Mouse (Mus musculus) limb, embryonic 13.5 days (tissue): ENCODE results near the gene Epha8. TPM values are rescaled to one million over a fixed set of nuclear protein-coding genes. Genes with fewer than 3 reads are reported as not detected.

Source experiments
- ATAC-seq: fragments of 200-750 bp; cut with Nextera tagmentation; 2 replicates; pipeline ENCODE4 v1.8.0; 2017; ENCODE audit warnings: low read depth, moderate number of reproducible peaks, moderate TSS enrichment; ENCODE audit not compliant: low FRiP score
- H3K27ac ChIP-seq: fragments of 300-500 bp; sonication (generic); 2 replicates; pipeline ENCODE4 v1.5.1; 2015; ENCODE audit warnings: inconsistent platforms, mild to moderate bottlenecking, moderate library complexity
- H3K27me3 ChIP-seq: fragments of 300-500 bp; sonication (generic); 2 replicates; pipeline ENCODE4 v1.6.1; 2015; ENCODE audit warnings: mild to moderate bottlenecking, inconsistent platforms
- H3K36me3 ChIP-seq: fragments of 300-500 bp; sonication (generic); 2 replicates; pipeline ENCODE4 v1.6.1; 2015; ENCODE audit warnings: inconsistent platforms, mild to moderate bottlenecking, moderate library complexity
- H3K4me1 ChIP-seq: fragments of 300-500 bp; sonication (generic); 2 replicates; pipeline ENCODE4 v1.6.1; 2015; ENCODE audit warnings: inconsistent platforms
- H3K4me2 ChIP-seq: fragments of 300-500 bp; sonication (generic); replicated peaks from 2 replicates; pipeline ENCODE4 v1.6.1; 2015; ENCODE audit warnings: inconsistent platforms, mild to moderate bottlenecking, moderate library complexity
- H3K4me3 ChIP-seq: fragments of 300-500 bp; sonication (generic); 2 replicates; pipeline ENCODE4 v1.5.1; 2015; ENCODE audit warnings: moderate library complexity, mild to moderate bottlenecking, inconsistent platforms
- H3K9ac ChIP-seq: fragments of 300-500 bp; sonication (generic); 2 replicates; pipeline ENCODE4 v1.6.1; 2015; ENCODE audit warnings: mild to moderate bottlenecking, inconsistent platforms
- H3K9me3 ChIP-seq: fragments of 300-500 bp; sonication (generic); 2 replicates; pipeline ENCODE4 v1.6.1; 2016; ENCODE audit warnings: inconsistent platforms
- WGBS: fragments of 180-500 bp; shearing (Covaris S2); methylation state at CpG from one replicate; pipeline ENCODE4 v1.1.7; 2015; 5-methylcytosine and 5-hydroxymethylcytosine counted together
- polyA plus RNA-seq: library from polyadenylated mRNA; unstranded; fragments of >200 nt; fragmentation: Nextera tagmentation; extraction: Ambion mirVana; gene quantifications from 2 replicates; pipeline ENCODE4 v1.2.1, GENCODE M21; 2015

The Epha8 gene
- polyA plus RNA-seq, 1 experiment from 2014 or later: 0.71 TPM

GRCm38 (mm10) chr4:136918834-136919233, 37.8 kb downstream of the Epha8 start:
- H3K27me3 ChIP-seq: peaks cover 33% of the 10 kb centered on the region
- H3K9me3 ChIP-seq: no peaks in the 10 kb centered on the region
- no peak for ATAC-seq
- H3K36me3 ChIP-seq: no peaks in the 10 kb centered on the region
- H3K9ac ChIP-seq: no peak overlapping the region
- H3K4me3 ChIP-seq: no peak overlapping the region
- no peak overlapping the region for H3K4me2 ChIP-seq
- no peaks in the 10 kb centered on the region for H3K4me1 ChIP-seq
- no peak overlapping the region for H3K27ac ChIP-seq
- 84% methylated on average over 8 of the region's 8 CpGs for WGBS

- H3K4me2 ChIP-seq: no peak overlapping the region
- no peak for ATAC-seq
- H3K9ac ChIP-seq: no peak overlapping the region
- no peak overlapping the region for H3K4me3 ChIP-seq
- H3K36me3 ChIP-seq: no peaks in the 10 kb centered on the region
- peaks cover 49% of the 10 kb centered on the region for H3K27me3 ChIP-seq
- WGBS: 37% methylated on average over 7 of the region's 7 CpGs
- no peaks in the 10 kb centered on the region for H3K9me3 ChIP-seq
- H3K27ac ChIP-seq: no peak overlapping the region
- no peaks in the 10 kb centered on the region for H3K4me1 ChIP-seq
Measured at GRCm38 (mm10) chr4:136917165-136917524, 39.5 kb downstream of the Epha8 start.

- 50% methylated on average over 20 of the region's 20 CpGs for WGBS
- no peak overlapping the region for H3K27ac ChIP-seq
- H3K4me3 ChIP-seq: no peak overlapping the region
Measured at GRCm38 (mm10) chr4:136916359-136917164, 40.1 kb downstream of the Epha8 start.

GRCm38 (mm10) chr4:136912841-136913240, 43.8 kb downstream of the Epha8 start:
- Histone ChIP-seq H3K27ac (no peak overlapping the region), H3K4me1 (0 out of 2 replicates have a peak, but pooled peaks cover 5% of the 10 kb centered on the region), H3K27me3 (peaks cover 77% of the 10 kb centered on the region), H3K4me3 (no peak overlapping the region), H3K9ac (no peak overlapping the region), H3K4me2 (no peak overlapping the region), H3K9me3 (no peaks in the 10 kb centered on the region), H3K36me3 (no peaks in the 10 kb centered on the region)
- no peak for ATAC-seq
- WGBS: 12% methylated on average over 9 of the region's 9 CpGs

More at GRCm38 (mm10) chr4:136916359-136917164, 40.1 kb downstream of the Epha8 start:
- Histone ChIP-seq H3K27me3 (peaks cover 55% of the 10 kb centered on the region), H3K9me3 (no peaks in the 10 kb centered on the region), H3K4me1 (0 out of 2 replicates have a peak, but pooled peaks cover 2% of the 10 kb centered on the region), H3K4me2 (no peak overlapping the region), H3K9ac (no peak overlapping the region), H3K36me3 (no peaks in the 10 kb centered on the region)
- ATAC-seq: no peak

- no peaks in the 10 kb centered on the region for H3K9me3 ChIP-seq
- no peak overlapping the region for H3K27ac ChIP-seq
- 35% methylated on average over 9 of the region's 9 CpGs for WGBS
- H3K4me1 ChIP-seq: 0 out of 2 replicates have a peak, but pooled peaks cover 5% of the 10 kb centered on the region
- ATAC-seq: no peak
- no peak overlapping the region for H3K9ac ChIP-seq
- H3K4me3 ChIP-seq: no peak overlapping the region
- H3K4me2 ChIP-seq: no peak overlapping the region
- H3K27me3 ChIP-seq: peaks cover 80% of the 10 kb centered on the region
- H3K36me3 ChIP-seq: no peaks in the 10 kb centered on the region
Measured at GRCm38 (mm10) chr4:136911804-136912203, 44.8 kb downstream of the Epha8 start.

GRCm38 (mm10) chr4:136911211-136911646, 45.4 kb downstream of the Epha8 start:
- no peak for ATAC-seq
- no peak overlapping the region for H3K4me3 ChIP-seq
- WGBS: 2% methylated on average over 17 of the region's 17 CpGs
- H3K27me3 ChIP-seq: peaks cover 81% of the 10 kb centered on the region
- no peak overlapping the region for H3K27ac ChIP-seq
- no peaks in the 10 kb centered on the region for H3K36me3 ChIP-seq
- H3K4me2 ChIP-seq: no peak overlapping the region
- no peaks in the 10 kb centered on the region for H3K9me3 ChIP-seq
- H3K9ac ChIP-seq: no peak overlapping the region
- 0 out of 2 replicates have a peak, but pooled peaks cover 5% of the 10 kb centered on the region for H3K4me1 ChIP-seq

- Histone ChIP-seq H3K27ac (no peak overlapping the region), H3K9ac (no peak overlapping the region), H3K36me3 (no peaks in the 10 kb centered on the region), H3K4me3 (no peak overlapping the region), H3K4me1 (0 out of 2 replicates have a peak, but pooled peaks cover 5% of the 10 kb centered on the region), H3K27me3 (peaks cover 89% of the 10 kb centered on the region), H3K4me2 (no peak overlapping the region), H3K9me3 (no peaks in the 10 kb centered on the region)
- ATAC-seq: no peak
Measured at GRCm38 (mm10) chr4:136907809-136908208, 48.8 kb downstream of the Epha8 start.

- Histone ChIP-seq H3K27me3 (peaks cover 89% of the 10 kb centered on the region), H3K4me1 (0 out of 2 replicates have a peak, but pooled peaks cover 5% of the 10 kb centered on the region), H3K4me3 (no peak overlapping the region), H3K27ac (no peak overlapping the region), H3K9me3 (no peaks in the 10 kb centered on the region), H3K36me3 (no peaks in the 10 kb centered on the region), H3K9ac (no peak overlapping the region), H3K4me2 (no peak overlapping the region)
- 11% methylated on average over 7 of the region's 7 CpGs for WGBS
- no peak for ATAC-seq
Measured at GRCm38 (mm10) chr4:136907033-136907432, 49.6 kb downstream of the Epha8 start.

- no peak for ATAC-seq
- 3% methylated on average over 23 of the region's 23 CpGs for WGBS
- H3K36me3 ChIP-seq: no peaks in the 10 kb centered on the region
- H3K4me1 ChIP-seq: no peaks in the 10 kb centered on the region
- H3K9me3 ChIP-seq: no peaks in the 10 kb centered on the region
- peaks cover 69% of the 10 kb centered on the region for H3K27me3 ChIP-seq
- no peak overlapping the region for H3K4me2 ChIP-seq
- no peak overlapping the region for H3K9ac ChIP-seq
- no peak overlapping the region for H3K27ac ChIP-seq
- H3K4me3 ChIP-seq: no peak overlapping the region
Measured at GRCm38 (mm10) chr4:136904767-136905539, 51.7 kb downstream of the Epha8 start.

GRCm38 (mm10) chr4:136899154-136899553, 57.5 kb downstream of the Epha8 start:
- Histone ChIP-seq H3K4me2 (no peak overlapping the region), H3K4me1 (0 out of 2 replicates have a peak, but pooled peaks cover 9% of the 10 kb centered on the region), H3K9ac (no peak overlapping the region), H3K36me3 (no peaks in the 10 kb centered on the region), H3K27ac (no peak overlapping the region), H3K9me3 (no peaks in the 10 kb centered on the region), H3K4me3 (no peak overlapping the region), H3K27me3 (peaks cover 62% of the 10 kb centered on the region)
- 65% methylated on average over 7 of the region's 7 CpGs for WGBS
- ATAC-seq: no peak

GRCm38 (mm10) chr4:136898637-136899036, 58.0 kb downstream of the Epha8 start, which contains the start of gene C1qa:
Gene C1qa, minus strand, starts transcription at chr4:136898803.
- H3K27ac ChIP-seq: no peak within 1 kb of the TSS
- H3K9me3 ChIP-seq: no peaks in the 10 kb centered on the region
- no peaks in the 10 kb centered on the region for H3K36me3 ChIP-seq
- 73% methylated on average over 9 of the region's 9 CpGs for WGBS
- 0 out of 2 replicates have a peak, but pooled peaks cover 9% of the 10 kb centered on the region for H3K4me1 ChIP-seq
- peaks cover 62% of the 10 kb centered on the region for H3K27me3 ChIP-seq
- ATAC-seq: no peak
- no peak within 1 kb of the TSS for H3K4me3 ChIP-seq
- no peak within 1 kb of the TSS for H3K9ac ChIP-seq
- no peak within 1 kb of the TSS for H3K4me2 ChIP-seq

- H3K9me3 ChIP-seq: no peaks in the 10 kb centered on the region
- H3K36me3 ChIP-seq: no peaks in the 10 kb centered on the region
- ATAC-seq: no peak
- H3K27me3 ChIP-seq: peaks cover 62% of the 10 kb centered on the region
- H3K4me2 ChIP-seq: no peak overlapping the region
- no peak overlapping the region for H3K4me3 ChIP-seq
- H3K4me1 ChIP-seq: 0 out of 2 replicates have a peak, but pooled peaks cover 9% of the 10 kb centered on the region
- no peak overlapping the region for H3K9ac ChIP-seq
- 67% methylated on average over 9 of the region's 9 CpGs for WGBS
- H3K27ac ChIP-seq: no peak overlapping the region
Measured at GRCm38 (mm10) chr4:136898084-136898598, 58.5 kb downstream of the Epha8 start.
